Mouse (Mus musculus): ENCODE measurements around the gene Fignl2. TPM values are rescaled to one million over a fixed set of nuclear protein-coding genes. Genes with fewer than 3 reads are reported as not detected.
"Not testable (repeated sequence)": the region's sequence is repeated elsewhere in the genome, so short reads cannot be mapped to it uniquely, and the experiment has no call there.

Fignl2 gene
- polyA plus RNA-seq, 1 experiment from 2014 or later, result 0.34 TPM

GRCm38 (mm10) chr15:101118399-101119125, 40.2 kb upstream of the Fignl2 start:
- H3K9me3 ChIP-seq (ENCODE audit: low read depth, low read length), result peaks cover 3% of the 10 kb centered on the region; the same call in 1 of the 2 replicates
- ATAC-seq (ENCODE audit: insufficient read depth) (no peak), DNase-seq (peak; percentile 69)
- no peaks in the 10 kb centered on the region for H3K27me3 ChIP-seq (ENCODE audit: insufficient read depth, low read length)
- no peak overlapping the region for H3K9ac ChIP-seq
- H3K4me1 ChIP-seq (ENCODE audit: insufficient read depth), result no peaks in the 10 kb centered on the region
- no peak overlapping the region for H3K27ac ChIP-seq (ENCODE audit: low read depth)
- H3K36me3 ChIP-seq (ENCODE audit: insufficient read depth), result no peaks in the 10 kb centered on the region
- no peak overlapping the region for H3K4me2 ChIP-seq
- WGBS, result 43% methylated on average over 14 of the region's 14 CpGs
- TF ChIP-seq CTCF (IDR thresholded peaks at IDR 0.05; ENCODE audit: low read depth), result peak; percentile 66
- no peak overlapping the region for H3K4me3 ChIP-seq (ENCODE audit: low read depth, low read length)

GRCm38 (mm10) chr15:101115511-101116110, 37.2 kb upstream of the Fignl2 start, which contains the start of gene Ankrd33:
TSS of gene Ankrd33 (plus strand) at chr15:101115755.
- Histone ChIP-seq H3K9ac (no peak within 1 kb of the TSS), H3K27ac (ENCODE audit: low read depth) (no peak within 1 kb of the TSS), H3K4me2 (no peak within 1 kb of the TSS), H3K36me3 (ENCODE audit: insufficient read depth) (no peaks in the 10 kb centered on the region), H3K9me3 (ENCODE audit: low read depth, low read length) (peaks cover 3% of the 10 kb centered on the region; the same call in 1 of the 2 replicates), H3K4me3 (ENCODE audit: low read depth, low read length) (no peak within 1 kb of the TSS), H3K4me1 (ENCODE audit: insufficient read depth) (no peaks in the 10 kb centered on the region), H3K27me3 (ENCODE audit: insufficient read depth, low read length) (no peaks in the 10 kb centered on the region)
- WGBS, result 74% methylated on average over 5 of the region's 5 CpGs
- no peak for ATAC-seq (ENCODE audit: insufficient read depth)
- TF ChIP-seq CTCF (IDR thresholded peaks at IDR 0.05; ENCODE audit: low read depth), result no peak
- DNase-seq, result no peak

- not testable (repeated sequence) for H3K4me2 ChIP-seq; H3K9me3 ChIP-seq (ENCODE audit: low read depth, low read length); H3K9ac ChIP-seq; H3K27ac ChIP-seq (ENCODE audit: low read depth); H3K36me3 ChIP-seq (ENCODE audit: insufficient read depth); H3K27me3 ChIP-seq (ENCODE audit: insufficient read depth, low read length); H3K4me1 ChIP-seq (ENCODE audit: insufficient read depth); DNase-seq; H3K4me3 ChIP-seq (ENCODE audit: low read depth, low read length); ATAC-seq (ENCODE audit: insufficient read depth)
- WGBS, result 85% methylated on average over 2 of the region's 2 CpGs
These were observed 35.4 kb upstream of the Fignl2 start for GRCm38 (mm10) chr15:101113778-101114177.

- Histone ChIP-seq H3K9ac (no peak overlapping the region), H3K27me3 (ENCODE audit: insufficient read depth, low read length) (no peaks in the 10 kb centered on the region), H3K4me3 (ENCODE audit: low read depth, low read length) (no peak overlapping the region), H3K36me3 (ENCODE audit: insufficient read depth) (no peaks in the 10 kb centered on the region), H3K9me3 (ENCODE audit: low read depth, low read length) (peaks cover 3% of the 10 kb centered on the region; the same call in 1 of the 2 replicates), H3K4me1 (ENCODE audit: insufficient read depth) (no peaks in the 10 kb centered on the region), H3K4me2 (no peak overlapping the region), H3K27ac (ENCODE audit: low read depth) (peak overlapping the region; percentile 7; the same call in 1 of the 2 replicates)
- peak; percentile 75 for DNase-seq
- 42% methylated on average over 8 of the region's 8 CpGs for WGBS
- ATAC-seq (ENCODE audit: insufficient read depth), result peak; percentile 66
- TF ChIP-seq CTCF (IDR thresholded peaks at IDR 0.05; ENCODE audit: low read depth), result no peak
These were observed 34.8 kb upstream of the Fignl2 start for GRCm38 (mm10) chr15:101113176-101113575.

GRCm38 (mm10) chr15:101107906-101108671, 29.7 kb upstream of the Fignl2 start:
- DNase-seq (no peak), ATAC-seq (ENCODE audit: insufficient read depth) (no peak)
- H3K4me3 ChIP-seq (ENCODE audit: low read depth, low read length), result no peak overlapping the region
- H3K9ac ChIP-seq, result no peak overlapping the region
- WGBS, result 82% methylated on average over 5 of the region's 5 CpGs
- H3K27me3 ChIP-seq (ENCODE audit: insufficient read depth, low read length), result no peaks in the 10 kb centered on the region
- H3K4me1 ChIP-seq (ENCODE audit: insufficient read depth), result no peaks in the 10 kb centered on the region
- no peaks in the 10 kb centered on the region for H3K9me3 ChIP-seq (ENCODE audit: low read depth, low read length)
- H3K27ac ChIP-seq (ENCODE audit: low read depth), result no peak overlapping the region
- no peaks in the 10 kb centered on the region for H3K36me3 ChIP-seq (ENCODE audit: insufficient read depth)
- H3K4me2 ChIP-seq, result no peak overlapping the region
- 0 out of 2 replicates have a peak, but pooled peaks have one; percentile 6 for TF ChIP-seq CTCF (IDR thresholded peaks at IDR 0.05; ENCODE audit: low read depth)

GRCm38 (mm10) chr15:101106011-101106410, 27.6 kb upstream of the Fignl2 start:
- H3K9ac ChIP-seq, result no peak overlapping the region
- no peak for TF ChIP-seq CTCF (IDR thresholded peaks at IDR 0.05; ENCODE audit: low read depth)
- H3K27ac ChIP-seq (ENCODE audit: low read depth), result no peak overlapping the region
- H3K36me3 ChIP-seq (ENCODE audit: insufficient read depth), result no peaks in the 10 kb centered on the region
- no peaks in the 10 kb centered on the region for H3K4me1 ChIP-seq (ENCODE audit: insufficient read depth)
- no peak overlapping the region for H3K4me3 ChIP-seq (ENCODE audit: low read depth, low read length)
- no peak overlapping the region for H3K4me2 ChIP-seq
- WGBS, result 82% methylated on average over 10 of the region's 10 CpGs
- DNase-seq (no peak), ATAC-seq (ENCODE audit: insufficient read depth) (no peak)
- H3K9me3 ChIP-seq (ENCODE audit: low read depth, low read length), result no peaks in the 10 kb centered on the region
- H3K27me3 ChIP-seq (ENCODE audit: insufficient read depth, low read length), result no peaks in the 10 kb centered on the region

All from lung, embryonic 14.5 days (tissue).